In the genomic region with DNA sequence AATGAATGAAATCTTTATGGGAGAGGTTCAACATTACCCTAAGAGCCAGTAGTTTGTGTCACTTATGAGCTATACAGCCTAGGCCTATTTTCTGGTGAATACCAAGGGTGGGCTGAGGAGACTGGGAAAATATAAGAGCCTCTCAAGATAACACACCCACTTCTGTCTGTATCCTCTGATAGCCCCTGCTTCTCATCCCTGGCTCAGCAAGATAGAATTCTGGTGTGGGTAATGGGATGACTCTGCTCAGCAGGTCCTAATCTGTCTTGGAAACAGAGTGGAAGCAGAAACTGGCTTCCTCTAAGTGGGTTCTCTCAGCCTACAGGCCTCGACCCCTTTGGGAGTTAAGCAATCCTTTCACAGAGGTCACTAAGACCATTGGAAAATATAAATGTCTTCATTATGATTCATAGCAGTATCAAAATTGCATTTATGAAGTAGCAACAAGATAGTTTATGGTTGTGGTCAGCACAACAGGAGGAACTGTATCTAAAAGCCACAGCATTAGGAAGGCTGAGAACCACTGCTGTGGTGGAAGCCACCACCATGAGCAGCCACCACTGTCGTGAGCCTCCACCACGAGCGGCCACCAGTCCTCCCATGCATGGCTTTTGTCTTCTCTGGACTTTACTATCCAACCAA, we compare ENCODE assay signal across 18 mouse cellular contexts. TPM values are rescaled to one million over a fixed set of nuclear protein-coding genes. Genes with fewer than 3 reads are reported as not detected.
DNase-seq lines count a peak whose midpoint lies in the region; ATAC-seq lines count a peak whose summit lies in the region.
"Had no signal": no experiment of that assay in that cellular context is flagged by ENCODE, and none has a peak within 500 bp of the region (broad histone marks: within the 10 kb centered on the region; RNA-seq: fewer than 3 reads in every experiment).

No protein-coding gene starts in this region.

- no peak overlapping the region for H3K4me3 ChIP-seq in midbrain, embryonic 11.5 days (ENCODE audit: low read depth, low read length)
- H3K4me3 ChIP-seq in midbrain, embryonic 13.5 days (replicated peaks), result no peak overlapping the region
- no peak overlapping the region for H3K4me3 ChIP-seq in liver, embryonic 12.5 days
- H3K4me3 ChIP-seq: embryonic facial prominence, embryonic 15.5 days; left cerebral cortex, adult 2 months; limb, embryonic 15.5 days had no signal

- peak; percentile 33 for DNase-seq in midbrain, embryonic 11.5 days (ENCODE audit: low spot score, missing footprints)
- DNase-seq in c-Kit-positive CD71-positive TER-119-positive erythroid progenitor cells, embryonic 14.5 days (ENCODE audit: low spot score), result peak; percentile 83
- no peak for DNase-seq in thymus, adult 18-20 months
- DNase-seq in natural killer cell, adult 2 months (ENCODE audit: low spot score in 2 of 2), result no peak
- no peak for DNase-seq in lung, adult 18-20 months
- DNase-seq: adrenal gland, adult 8-10 months; gastrocnemius, postnatal 10 days; heart, postnatal 10 days; kidney, adult 8-10 months; right cerebral cortex, adult 18-20 months had no signal

- H3K9me3 ChIP-seq in midbrain, embryonic 11.5 days (ENCODE audit: control insufficient read depth, low read length), result no peaks in the 10 kb centered on the region
- H3K9me3 ChIP-seq in midbrain, embryonic 13.5 days, result no peaks in the 10 kb centered on the region
- no peaks in the 10 kb centered on the region for H3K9me3 ChIP-seq in liver, embryonic 12.5 days (replicated peaks)
- H3K9me3 ChIP-seq: embryonic facial prominence, embryonic 15.5 days; limb, embryonic 15.5 days had no signal

- H3K27ac ChIP-seq in midbrain, embryonic 11.5 days (ENCODE audit: low read depth, low read length), result no peak overlapping the region
- H3K27ac ChIP-seq in midbrain, embryonic 13.5 days, result no peak overlapping the region
- H3K27ac ChIP-seq in liver, embryonic 12.5 days, result peak overlapping the region; percentile 95
- H3K27ac ChIP-seq: embryonic facial prominence, embryonic 15.5 days; hindbrain, postnatal 0 days; left cerebral cortex, adult 2 months; limb, embryonic 15.5 days had no signal

- no peaks in the 10 kb centered on the region for H3K36me3 ChIP-seq in midbrain, embryonic 11.5 days (ENCODE audit: control insufficient read depth, insufficient read depth, low read length)
- no peaks in the 10 kb centered on the region for H3K36me3 ChIP-seq in midbrain, embryonic 13.5 days
- H3K36me3 ChIP-seq in liver, embryonic 12.5 days, result no peaks in the 10 kb centered on the region
- H3K36me3 ChIP-seq: embryonic facial prominence, embryonic 15.5 days; limb, embryonic 15.5 days had no signal

- no peaks in the 10 kb centered on the region for H3K27me3 ChIP-seq in midbrain, embryonic 11.5 days (ENCODE audit: control insufficient read depth, insufficient read depth, low read length)
- H3K27me3 ChIP-seq in midbrain, embryonic 13.5 days, result no peaks in the 10 kb centered on the region
- 0 out of 2 replicates have a peak, but pooled peaks cover 5% of the 10 kb centered on the region for H3K27me3 ChIP-seq in liver, embryonic 12.5 days (replicated peaks)
- H3K27me3 ChIP-seq: embryonic facial prominence, embryonic 15.5 days had no signal

- whole genome bisulfite sequencing in midbrain, embryonic 11.5 days, result 89% methylated on average over 4 of the region's 4 CpGs
- WGBS in midbrain, embryonic 13.5 days, result 88% methylated on average over 4 of the region's 4 CpGs
- 32% methylated on average over 4 of the region's 4 CpGs for WGBS in liver, embryonic 12.5 days (ENCODE audit: insufficient replicate concordance)

- no peaks in the 10 kb centered on the region for H3K4me1 ChIP-seq in midbrain, embryonic 11.5 days (ENCODE audit: control insufficient read depth, insufficient read depth, low read length)
- 0 out of 2 replicates have a peak, but pooled peaks cover 4% of the 10 kb centered on the region for H3K4me1 ChIP-seq in midbrain, embryonic 13.5 days (replicated peaks)
- peaks cover 95% of the 10 kb centered on the region for H3K4me1 ChIP-seq in liver, embryonic 12.5 days

- ATAC-seq in midbrain, embryonic 11.5 days (ENCODE audit: low FRiP score), result no peak
- ATAC-seq in midbrain, embryonic 13.5 days, result no peak
- peak; percentile 94 for ATAC-seq in liver, embryonic 12.5 days
- peak; percentile 49 for ATAC-seq in megakaryocyte-erythroid progenitor cell, adult 5-6 weeks (replicated peaks; ENCODE audit: low FRiP score, low TSS enrichment, poor library complexity, severe bottlenecking)
- ATAC-seq: forebrain, embryonic 16.5 days; hindbrain, postnatal 0 days had no signal

- no peak overlapping the region for H3K9ac ChIP-seq in midbrain, embryonic 11.5 days (ENCODE audit: low read length)
- H3K9ac ChIP-seq in midbrain, embryonic 13.5 days (replicated peaks), result no peak overlapping the region
- H3K9ac ChIP-seq in liver, embryonic 12.5 days, result peak overlapping the region; percentile 59
- H3K9ac ChIP-seq: embryonic facial prominence, embryonic 15.5 days; limb, embryonic 15.5 days had no signal

- H3K4me2 ChIP-seq in midbrain, embryonic 11.5 days, result no peak overlapping the region
- H3K4me2 ChIP-seq in midbrain, embryonic 13.5 days (replicated peaks), result no peak overlapping the region
- H3K4me2 ChIP-seq in liver, embryonic 12.5 days, result peak overlapping the region; percentile 52
- H3K4me2 ChIP-seq: embryonic facial prominence, embryonic 15.5 days; limb, embryonic 15.5 days had no signal

RNA-seq across cellular contexts. Expression of gene Ltbp2, which starts 21.8 kb away (rescaled TPM):
- 0.05 TPM in 1 of 2 replicates, not detected in the other for polyA plus RNA-seq in midbrain, embryonic 11.5 days (2014; fragmentation: Nextera tagmentation; extraction: Ambion mirVana)
- 0.13 TPM in 1 of 2 replicates, not detected in the other for polyA plus RNA-seq in midbrain, embryonic 13.5 days (2015; fragmentation: Nextera tagmentation; extraction: Ambion mirVana)
- polyA plus RNA-seq in liver, embryonic 12.5 days (2016; fragmentation: Nextera tagmentation; extraction: Ambion mirVana), result 0.39 and 0.42 TPM in 2 replicates
- not detected in 2 replicates for total RNA-seq in megakaryocyte-erythroid progenitor cell, adult 5-6 weeks (2014; fragmentation: Nextera tagmentation)
- not detected in 2 replicates for total RNA-seq in megakaryocyte-erythroid progenitor cell, adult 5-6 weeks (2017)

Comparison
In these comparisons a context has a peak if more than half of its experiments do, and no peak if none do; other contexts are left out.
1. ATAC-seq: peak in liver, embryonic 12.5 days (single experiment) and megakaryocyte-erythroid progenitor cell, adult 5-6 weeks (single experiment); none in midbrain, embryonic 11.5 days (single experiment) and midbrain, embryonic 13.5 days (single experiment).
2. DNase-seq: peak in midbrain, embryonic 11.5 days (single experiment) and c-Kit-positive CD71-positive TER-119-positive erythroid progenitor cells, embryonic 14.5 days (single experiment); none in thymus, adult 18-20 months (0 of 2), natural killer cell, adult 2 months (0 of 2) and lung, adult 18-20 months (0 of 2).